ENCODE assay signal across 11 mouse cellular contexts in genomic region chr9:115382824-115383475, GRCm38 (mm10).
"Had no signal": no experiment of that assay in that cellular context is flagged by ENCODE, and none has a peak within 500 bp of the region (broad histone marks: within the 10 kb centered on the region; RNA-seq: fewer than 3 reads in every experiment).

No protein-coding gene starts in this region.

- H3K4me1 ChIP-seq: limb, embryonic 10.5 days; liver, embryonic 15.5 days had no signal

- H3K9ac ChIP-seq: liver, embryonic 15.5 days; midbrain, embryonic 13.5 days had no signal

- H3K4me3 ChIP-seq: left cerebral cortex, adult 2 months; limb, embryonic 10.5 days; liver, embryonic 15.5 days; midbrain, embryonic 13.5 days had no signal

- H3K27ac ChIP-seq: kidney, postnatal 0 days; left cerebral cortex, adult 2 months; limb, embryonic 10.5 days; liver, embryonic 15.5 days; midbrain, embryonic 13.5 days had no signal

- DNase-seq: kidney, postnatal 36 days; lung, adult 2 months; lung, postnatal 36 days; right cerebral cortex, postnatal 14 days; thymus, postnatal 4 days had no signal

- H3K36me3 ChIP-seq: limb, embryonic 10.5 days; liver, embryonic 15.5 days; midbrain, embryonic 13.5 days had no signal

- H3K27me3 ChIP-seq: liver, embryonic 15.5 days; midbrain, embryonic 13.5 days had no signal

- H3K9me3 ChIP-seq: limb, embryonic 10.5 days; liver, embryonic 15.5 days; midbrain, embryonic 13.5 days had no signal

- H3K4me2 ChIP-seq: liver, embryonic 11.5 days; liver, embryonic 15.5 days; midbrain, embryonic 13.5 days had no signal

- ATAC-seq: midbrain, embryonic 13.5 days had no signal
